Mouse (Mus musculus) mouse embryonic stem cell (cell line): ENCODE measurements at regions not wholly inside any gene's neighbourhood (a gene's known extent, or its start where the extent isn't known, plus 50 kb on each side); places are given as distances from the start of the nearest gene placed in this dataset.

Source experiments
- in situ Hi-C, 2 experiments: fragments of 300-500 bp; cut with MboI; formaldehyde crosslinking; loops; 1 replicate in 1 of 2; 3 replicates in 1 of 2; pipeline ENCODE4 v1.14.3; 2019 to 2020; ENCODE audit warnings: low sequenced_read_pairs in 2 of 2, low pct_unique_long_range_greater_than_20kb in 1 of 2, mixed read lengths in 1 of 2; ENCODE audit not compliant: unreplicated experiment in 1 of 2

GRCm38 (mm10) chr17:16311196-16311873, 480.5 kb upstream of the Rgmb start:
- in situ Hi-C loops = no loop called here

- in situ Hi-C loops = no loop called here
Measured at GRCm38 (mm10) chr17:16301776-16302175, 470.9 kb upstream of the Rgmb start.

GRCm38 (mm10) chr17:16298553-16298952, 467.7 kb upstream of the Rgmb start:
- in situ Hi-C loops = no loop called here
